ENCODE assay signal across 9 mouse cellular contexts in genomic region chr8:45844097-45844885, GRCm38 (mm10). TPM values are rescaled to one million over a fixed set of nuclear protein-coding genes. Genes with fewer than 3 reads are reported as not detected.
DNase-seq lines count a peak whose midpoint lies in the region; ATAC-seq and TF ChIP-seq lines count a peak whose summit lies in the region.
"Had no signal": no experiment of that assay in that cellular context is flagged by ENCODE, and none has a peak within 500 bp of the region (broad histone marks: within the 10 kb centered on the region; RNA-seq: fewer than 3 reads in every experiment).

No protein-coding gene starts in this region.

- H3K27me3 ChIP-seq in forebrain, embryonic 15.5 days: no peaks in the 10 kb centered on the region
- no peaks in the 10 kb centered on the region for H3K27me3 ChIP-seq in limb, embryonic 14.5 days (ENCODE audit: control insufficient read depth, insufficient read depth, low read length)
- no peaks in the 10 kb centered on the region for H3K27me3 ChIP-seq in stomach, embryonic 16.5 days (ENCODE audit: control insufficient read depth, insufficient read depth, low read length)
- H3K27me3 ChIP-seq: liver, embryonic 13.5 days had no signal

- H3K9me3 ChIP-seq in forebrain, embryonic 15.5 days: no peaks in the 10 kb centered on the region
- H3K9me3 ChIP-seq in limb, embryonic 14.5 days (ENCODE audit: control insufficient read depth, low read length): no peaks in the 10 kb centered on the region
- H3K9me3 ChIP-seq in stomach, embryonic 16.5 days (replicated peaks; ENCODE audit: control insufficient read depth, low read length): no peaks in the 10 kb centered on the region
- H3K9me3 ChIP-seq: liver, embryonic 13.5 days had no signal

- no peaks in the 10 kb centered on the region for H3K36me3 ChIP-seq in forebrain, embryonic 15.5 days
- H3K36me3 ChIP-seq in limb, embryonic 14.5 days (ENCODE audit: control insufficient read depth, insufficient read depth, low read length): no peaks in the 10 kb centered on the region
- no peaks in the 10 kb centered on the region for H3K36me3 ChIP-seq in stomach, embryonic 16.5 days (ENCODE audit: control insufficient read depth, insufficient read depth, low read length)
- H3K36me3 ChIP-seq: liver, embryonic 13.5 days had no signal

- WGBS in forebrain, embryonic 15.5 days: 25% methylated on average over 6 of the region's 6 CpGs
- WGBS in limb, embryonic 14.5 days: 72% methylated on average over 6 of the region's 6 CpGs
- 54% methylated on average over 6 of the region's 6 CpGs for WGBS in stomach, embryonic 16.5 days

- no peak for TF ChIP-seq POLR2A in limb, embryonic 14.5 days (IDR thresholded peaks at IDR 0.05; ENCODE audit: borderline replicate concordance, extremely low read depth, insufficient read depth, insufficient read length)

- no peak overlapping the region for H3K4me3 ChIP-seq in forebrain, embryonic 15.5 days
- H3K4me3 ChIP-seq in limb, embryonic 14.5 days (replicated peaks; ENCODE audit: low read length): no peak overlapping the region
- no peak overlapping the region for H3K4me3 ChIP-seq in stomach, embryonic 16.5 days (replicated peaks; ENCODE audit: low read length)
- H3K4me3 ChIP-seq: liver, embryonic 13.5 days had no signal

- H3K27ac ChIP-seq in forebrain, embryonic 15.5 days (replicated peaks): no peak overlapping the region
- H3K27ac ChIP-seq in limb, embryonic 14.5 days (replicated peaks; ENCODE audit: low read depth, low read length): no peak overlapping the region
- H3K27ac ChIP-seq in stomach, embryonic 16.5 days (ENCODE audit: low read length): peak overlapping the region; percentile 81
- H3K27ac ChIP-seq: liver, embryonic 13.5 days had no signal

- intact Hi-C loops in gastrocnemius, postnatal 14 days (cut with DNase I; ENCODE audit: low total_unique reads): no loop called here

- no peak overlapping the region for H3K9ac ChIP-seq in forebrain, embryonic 15.5 days (replicated peaks)
- no peak overlapping the region for H3K9ac ChIP-seq in limb, embryonic 14.5 days (ENCODE audit: low read depth, low read length, severe bottlenecking)
- H3K9ac ChIP-seq in stomach, embryonic 16.5 days (ENCODE audit: low read length): no peak overlapping the region
- H3K9ac ChIP-seq: liver, embryonic 13.5 days had no signal

- peaks cover 16% of the 10 kb centered on the region for H3K4me1 ChIP-seq in forebrain, embryonic 15.5 days
- H3K4me1 ChIP-seq in limb, embryonic 14.5 days (ENCODE audit: control insufficient read depth, insufficient read depth, low read length): peaks cover 11% of the 10 kb centered on the region; the same call in 1 of the 2 replicates
- peaks cover 15% of the 10 kb centered on the region for H3K4me1 ChIP-seq in stomach, embryonic 16.5 days (ENCODE audit: control insufficient read depth, insufficient read depth, low read length)
- H3K4me1 ChIP-seq: liver, embryonic 13.5 days had no signal

- DNase-seq in gastrocnemius, postnatal 14 days: peak; percentile 54
- DNase-seq in gastrocnemius, adult 8-10 months (ENCODE audit: low spot score in 2 of 2): no peak
- DNase-seq in heart, postnatal 4 days: peak; percentile 70
- DNase-seq in limb, embryonic 14.5 days (ENCODE audit: low spot score): peak; percentile 44
- no peak for DNase-seq in spleen, adult 18-20 months
- no peak for DNase-seq in thymus, postnatal 0 days (ENCODE audit: low spot score)
- DNase-seq: liver, embryonic 13.5 days had no signal

- H3K4me2 ChIP-seq in forebrain, embryonic 15.5 days (replicated peaks): no peak overlapping the region
- no peak overlapping the region for H3K4me2 ChIP-seq in limb, embryonic 14.5 days (replicated peaks; ENCODE audit: low read depth, low read length, severe bottlenecking)
- no peak overlapping the region for H3K4me2 ChIP-seq in stomach, embryonic 16.5 days (ENCODE audit: low read depth, low read length)
- H3K4me2 ChIP-seq: liver, embryonic 13.5 days had no signal

- ATAC-seq in forebrain, embryonic 15.5 days (replicated peaks): peak; percentile 91
- ATAC-seq in limb, embryonic 14.5 days (ENCODE audit: low FRiP score, low read depth): 0 out of 2 replicates have a peak, but pooled peaks have one; percentile 44
- ATAC-seq in stomach, embryonic 16.5 days (ENCODE audit: insufficient read depth, low FRiP score): peak; percentile 86

RNA-seq across cellular contexts. Expression of gene Pdlim3, which starts 41.0 kb away (rescaled TPM):
- total RNA-seq in gastrocnemius, postnatal 14 days (2021): 100 to 1,000 TPM; 440 to 576 TPM
- 100 to 1,000 TPM; 733 to 955 (median 812) TPM for total RNA-seq in gastrocnemius, adult 8-10 months (2022)
- 4.2 and 5.2 TPM in 2 replicates for polyA plus RNA-seq in forebrain, embryonic 15.5 days (2015; fragmentation: Nextera tagmentation; extraction: Ambion mirVana)
- 100 to 1,000 TPM; 104 to 113 TPM for total RNA-seq in heart, postnatal 4 days (2021)
- polyA plus RNA-seq in limb, embryonic 14.5 days (2012; rRNA removed): 73.8 and 74.1 TPM in 2 replicates
- 75.3 and 81.6 TPM in 2 replicates for polyA plus RNA-seq in limb, embryonic 14.5 days (2014; fragmentation: Nextera tagmentation; extraction: Ambion mirVana)
- 222 and 236 TPM in 2 replicates for polyA plus RNA-seq in stomach, embryonic 16.5 days (2015; fragmentation: Nextera tagmentation; extraction: Ambion mirVana)
- 3.9 and 4.6 TPM in 2 replicates for polyA plus RNA-seq in thymus, postnatal 0 days (2015; fragmentation: Nextera tagmentation; extraction: Ambion mirVana)

Comparison
In these comparisons a context has a peak if more than half of its experiments do, and no peak if none do; other contexts are left out.
1. DNase-seq: peak in gastrocnemius, postnatal 14 days (single experiment), heart, postnatal 4 days (single experiment) and limb, embryonic 14.5 days (single experiment); none in gastrocnemius, adult 8-10 months (0 of 2), spleen, adult 18-20 months (0 of 2) and thymus, postnatal 0 days (single experiment).
2. RNA of gene Pdlim3, which starts 41.0 kb away (polyA plus RNA-seq): 222 to 236 TPM in stomach, embryonic 16.5 days and 73.8 to 81.6 TPM in limb, embryonic 14.5 days; 4.2 to 5.2 TPM in forebrain, embryonic 15.5 days and 3.9 to 4.6 TPM in thymus, postnatal 0 days; every median in the first group is over 10 times any median in the second.
3. Peak in every context shown above with its lines, with median percentiles within 50 percentile points of each other: ATAC-seq.